Mouse (Mus musculus) midbrain, embryonic 14.5 days (tissue): Measurements from ENCODE around the gene Gm20388. TPM values are rescaled to one million over a fixed set of nuclear protein-coding genes. Genes with fewer than 3 reads are reported as not detected.

Experiments used
- ATAC-seq: fragments of 200-750 bp; cut with Nextera tagmentation; 2 replicates; pipeline ENCODE4 v1.8.0; 2017; ENCODE audit warnings: moderate number of reproducible peaks, moderate library complexity; ENCODE audit not compliant: low FRiP score, low TSS enrichment
- DNase-seq: peaks from one replicate; pipeline ENCODE4 v3.0.0-alpha.2; 2015
- H3K27ac ChIP-seq: fragments of 300-500 bp; sonication (generic); replicated peaks from 2 replicates; pipeline ENCODE4 v1.5.1; 2014; ENCODE audit warnings: mild to moderate bottlenecking, low read depth, low read length, moderate library complexity
- H3K27me3 ChIP-seq: fragments of 300-500 bp; sonication (generic); 2 replicates; pipeline ENCODE4 v1.6.1; 2014; ENCODE audit warnings: low read length, control low read depth, mixed read lengths; ENCODE audit not compliant: control insufficient read depth, insufficient read depth
- H3K36me3 ChIP-seq: fragments of 300-500 bp; sonication (generic); 2 replicates; pipeline ENCODE4 v1.6.1; 2014; ENCODE audit warnings: low read length, control low read depth; ENCODE audit not compliant: control insufficient read depth, insufficient read depth
- H3K4me1 ChIP-seq: fragments of 300-500 bp; sonication (generic); 2 replicates; pipeline ENCODE4 v1.6.1; 2014; ENCODE audit warnings: mild to moderate bottlenecking, antibody characterized with exemption, low read length, control low read depth; ENCODE audit not compliant: control insufficient read depth, insufficient read depth
- H3K4me2 ChIP-seq: fragments of 300-500 bp; sonication (generic); 2 replicates; pipeline ENCODE4 v1.6.1; 2014; ENCODE audit warnings: mild to moderate bottlenecking, low read length, moderate library complexity
- H3K4me3 ChIP-seq: fragments of 300-500 bp; sonication (generic); replicated peaks from 2 replicates; pipeline ENCODE4 v1.5.1; 2014; ENCODE audit warnings: low read depth, low read length
- H3K9ac ChIP-seq: fragments of 300-500 bp; sonication (generic); replicated peaks from 2 replicates; pipeline ENCODE4 v1.6.1; 2014; ENCODE audit warnings: mild to moderate bottlenecking, low read length, moderate library complexity
- H3K9me3 ChIP-seq: fragments of 300-500 bp; sonication (generic); 2 replicates; pipeline ENCODE4 v1.6.1; 2016; ENCODE audit warnings: low read length, control low read depth, mixed read lengths; ENCODE audit not compliant: control insufficient read depth
- WGBS: fragments of 180-500 bp; shearing (Covaris S2); extraction: QIAGEN DNeasy Blood & Tissue Kit; methylation state at CpG from one replicate; pipeline ENCODE4 v1.1.7; 2014; 5-methylcytosine and 5-hydroxymethylcytosine counted together
- polyA plus RNA-seq: library from polyadenylated mRNA; unstranded; fragments of >200 nt; fragmentation: Nextera tagmentation; extraction: Ambion mirVana; gene quantifications from 2 replicates; pipeline ENCODE4 v1.2.1, GENCODE M21; 2014

The Gm20388 gene
- polyA plus RNA-seq, 1 experiment from 2014 or later, result 4.1 TPM

DNA sequence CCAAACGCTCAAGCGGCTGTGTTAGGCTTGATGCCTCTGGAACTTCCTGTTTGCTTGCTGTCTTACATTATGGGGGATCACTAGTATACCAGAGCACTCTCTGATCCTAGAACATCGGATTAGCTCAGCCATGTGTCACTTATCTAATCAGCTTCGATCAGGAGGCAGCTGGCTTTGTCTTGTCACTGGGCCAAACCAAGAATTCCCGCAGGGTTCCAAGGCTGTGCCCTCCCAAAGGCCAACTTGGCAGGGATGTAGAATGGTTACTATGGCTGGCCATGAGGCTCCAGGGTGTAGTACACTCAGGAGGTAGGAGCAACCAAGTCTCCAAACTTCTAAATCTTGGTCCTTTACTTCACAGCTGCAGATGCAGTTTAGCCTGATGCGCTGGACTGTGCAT is 2656.1 kb downstream of the Gm20388 start:
- Histone ChIP-seq H3K4me1 (peaks cover 11% of the 10 kb centered on the region), H3K4me3 (peak overlapping the region; percentile 60), H3K27me3 (no peaks in the 10 kb centered on the region), H3K9me3 (no peaks in the 10 kb centered on the region), H3K36me3 (peaks cover 14% of the 10 kb centered on the region), H3K4me2 (peak overlapping the region; percentile 85), H3K27ac (peak overlapping the region; percentile 89), H3K9ac (peak overlapping the region; percentile 63)
- WGBS, result 16% methylated on average over 6 of the region's 6 CpGs
- DNase-seq (peak; percentile 26), ATAC-seq (no peak)

DNA sequence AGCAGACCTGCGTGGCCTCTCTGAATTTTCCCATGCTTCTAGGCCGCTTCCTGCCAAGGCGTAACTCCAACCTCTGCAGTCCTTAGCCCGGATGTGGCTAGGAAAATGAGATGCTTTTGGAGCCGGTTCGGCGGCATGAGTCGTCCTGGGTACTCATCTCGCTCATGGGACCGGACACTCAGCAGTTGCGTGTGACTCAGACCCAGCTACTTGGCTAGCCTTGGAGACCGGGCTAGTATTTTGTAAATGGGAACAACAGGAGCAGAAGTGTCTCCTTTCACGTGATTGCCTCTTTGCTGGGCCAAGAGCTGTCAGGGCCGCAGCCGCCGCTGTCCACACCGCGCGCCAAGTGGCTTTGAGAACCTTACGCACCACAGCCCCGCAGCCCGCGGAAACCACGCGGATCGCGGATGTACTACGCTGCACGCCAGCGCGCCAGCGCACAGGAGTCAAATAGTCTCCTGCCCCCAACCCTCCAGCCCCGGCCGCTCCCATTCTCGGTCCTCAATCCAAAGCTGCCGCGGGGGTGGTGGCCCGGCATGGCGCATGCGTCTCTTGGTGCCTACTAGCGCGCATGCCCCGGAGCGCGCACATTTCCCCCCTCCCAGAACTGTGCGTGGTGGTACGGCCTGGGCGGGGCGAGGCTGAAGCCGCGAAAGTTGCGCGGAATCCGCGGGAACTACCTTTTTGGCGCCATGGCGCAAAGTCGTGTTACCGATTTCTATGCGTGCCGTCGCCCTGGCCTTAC is 2656.9 kb downstream of the Gm20388 start, which contains the start of gene Cdt1:
Gene Cdt1, plus strand, starts transcription at position 655 of the 748 bp plus-strand sequence.
- H3K4me1 ChIP-seq, result peaks cover 11% of the 10 kb centered on the region
- H3K27me3 ChIP-seq, result no peaks in the 10 kb centered on the region
- peak; percentile 94 for ATAC-seq
- H3K36me3 ChIP-seq, result peaks cover 20% of the 10 kb centered on the region
- H3K4me2 ChIP-seq, result peak within 1 kb of the TSS; percentile 85
- DNase-seq, result peak; percentile 98
- no peaks in the 10 kb centered on the region for H3K9me3 ChIP-seq
- H3K9ac ChIP-seq, result peak within 1 kb of the TSS; percentile 67
- peak within 1 kb of the TSS; percentile 89 for H3K27ac ChIP-seq
- peak within 1 kb of the TSS; percentile 60 for H3K4me3 ChIP-seq
- WGBS, result under 1% methylated on average over 62 of the region's 62 CpGs

DNA sequence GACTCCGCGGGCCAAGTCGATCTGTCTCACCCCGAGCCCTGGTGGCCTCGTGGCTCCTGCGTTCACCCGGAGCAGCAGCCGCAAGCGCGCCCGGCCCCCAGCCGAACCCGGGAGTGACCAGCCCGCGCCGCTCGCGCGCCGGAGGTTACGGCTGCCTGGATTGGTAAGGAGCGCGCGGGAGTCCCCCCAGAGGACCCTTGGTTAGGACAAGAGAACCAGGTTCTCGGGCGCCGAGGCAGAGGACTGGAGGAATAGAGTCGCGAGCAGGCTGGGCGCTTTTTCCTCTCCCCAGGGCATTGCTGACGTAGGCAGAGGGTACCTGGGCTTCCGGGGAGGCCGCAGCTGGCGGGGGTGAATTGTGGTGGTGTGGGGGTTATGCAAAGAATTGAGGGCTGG is 2657.5 kb downstream of the Gm20388 start:
- H3K4me1 ChIP-seq, result peaks cover 11% of the 10 kb centered on the region
- H3K4me2 ChIP-seq, result peak overlapping the region; percentile 85
- DNase-seq (no peak), ATAC-seq (peak; percentile 49)
- peak overlapping the region; percentile 60 for H3K4me3 ChIP-seq
- peak overlapping the region; percentile 67 for H3K9ac ChIP-seq
- H3K27ac ChIP-seq, result peak overlapping the region; percentile 33
- WGBS, result under 1% methylated on average over 34 of the region's 34 CpGs
- H3K36me3 ChIP-seq, result peaks cover 21% of the 10 kb centered on the region
- no peaks in the 10 kb centered on the region for H3K27me3 ChIP-seq
- no peaks in the 10 kb centered on the region for H3K9me3 ChIP-seq

DNA sequence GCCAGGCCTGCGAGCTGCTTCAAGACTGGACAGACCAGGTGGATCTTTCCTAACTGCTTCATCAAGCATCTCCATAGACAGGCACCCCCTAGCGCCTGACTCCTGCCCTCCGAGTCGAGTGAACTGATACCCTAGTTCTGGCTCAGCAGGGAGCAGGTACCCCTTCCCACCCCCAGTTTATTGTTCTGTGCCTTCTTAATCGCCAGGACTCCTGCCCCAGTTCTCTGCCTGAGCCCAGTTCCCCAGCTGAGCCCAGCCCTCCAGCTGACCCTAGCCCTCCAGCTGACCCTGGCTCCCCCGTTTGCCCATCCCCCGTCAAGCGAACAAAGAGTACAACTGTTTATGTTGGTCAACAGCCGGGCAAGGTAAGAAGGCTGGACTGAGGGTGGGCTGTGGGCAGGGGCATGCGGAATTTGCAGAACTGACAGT is 2658.3 kb downstream of the Gm20388 start:
- no peaks in the 10 kb centered on the region for H3K9me3 ChIP-seq
- WGBS, result 14% methylated on average over 10 of the region's 10 CpGs
- DNase-seq, result no peak
- H3K4me3 ChIP-seq, result peak overlapping the region; percentile 60
- H3K27ac ChIP-seq, result no peak overlapping the region
- H3K36me3 ChIP-seq, result peaks cover 21% of the 10 kb centered on the region
- H3K4me1 ChIP-seq, result peaks cover 11% of the 10 kb centered on the region
- no peaks in the 10 kb centered on the region for H3K27me3 ChIP-seq
- H3K4me2 ChIP-seq, result peak overlapping the region; percentile 85
- ATAC-seq, result no peak
- peak overlapping the region; percentile 1; the same call in 1 of the 2 replicates for H3K9ac ChIP-seq

DNA sequence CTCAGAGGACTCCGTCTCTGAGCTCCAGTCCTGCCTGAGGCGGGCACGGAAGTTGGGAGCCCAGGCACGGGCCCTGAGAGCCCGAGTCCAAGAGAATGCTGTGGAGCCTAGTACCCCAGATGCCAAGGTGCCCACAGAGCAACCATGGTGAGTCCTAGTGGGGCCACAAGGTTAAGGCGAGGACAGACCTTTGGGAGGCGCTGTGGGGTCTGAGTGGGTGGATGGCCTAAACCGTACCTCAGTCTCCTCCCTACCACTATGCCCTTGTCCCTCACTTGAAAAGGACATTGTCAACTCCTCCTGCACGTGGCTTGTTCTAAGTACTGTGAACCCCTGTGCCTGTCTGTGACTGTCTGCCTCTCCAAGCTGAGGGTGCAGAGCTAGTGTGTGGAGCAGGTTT is 2658.7 kb downstream of the Gm20388 start:
- WGBS, result 72% methylated on average over 9 of the region's 9 CpGs

DNA sequence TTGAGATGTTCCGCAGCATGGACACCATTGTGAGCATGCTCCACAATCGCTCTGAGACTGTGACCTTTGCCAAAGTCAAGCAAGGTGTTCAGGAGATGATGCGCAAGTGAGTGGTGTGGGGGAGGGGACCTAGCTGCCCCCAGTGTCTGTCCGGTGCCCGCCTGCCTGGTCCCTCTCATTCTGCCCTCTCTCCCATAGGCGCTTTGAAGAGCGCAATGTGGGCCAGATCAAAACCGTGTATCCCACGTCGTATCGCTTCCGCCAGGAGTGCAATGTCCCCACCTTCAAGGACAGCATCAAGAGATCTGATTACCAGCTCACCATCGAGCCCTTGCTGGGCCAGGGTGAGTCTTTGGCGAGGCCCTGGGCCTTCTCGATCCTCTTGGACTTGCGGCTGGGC is 2659.4 kb downstream of the Gm20388 start:
- no peak overlapping the region for H3K27ac ChIP-seq
- DNase-seq (no peak), ATAC-seq (no peak)
- peaks cover 13% of the 10 kb centered on the region for H3K4me1 ChIP-seq
- H3K4me2 ChIP-seq, result no peak overlapping the region
- no peak overlapping the region for H3K4me3 ChIP-seq
- no peaks in the 10 kb centered on the region for H3K27me3 ChIP-seq
- H3K9ac ChIP-seq, result no peak overlapping the region
- no peaks in the 10 kb centered on the region for H3K9me3 ChIP-seq
- peaks cover 26% of the 10 kb centered on the region for H3K36me3 ChIP-seq
- 94% methylated on average over 16 of the region's 16 CpGs for WGBS

More for the DNA sequence above, 2658.7 kb downstream of the Gm20388 start:
- H3K36me3 ChIP-seq, result peaks cover 21% of the 10 kb centered on the region
- H3K4me2 ChIP-seq, result peak overlapping the region; percentile 85
- H3K4me1 ChIP-seq, result peaks cover 11% of the 10 kb centered on the region
- peak overlapping the region; percentile 1; the same call in 1 of the 2 replicates for H3K9ac ChIP-seq
- ATAC-seq (no peak), DNase-seq (no peak)
- H3K9me3 ChIP-seq, result no peaks in the 10 kb centered on the region
- peak overlapping the region; percentile 60; the same call in 1 of the 2 replicates for H3K4me3 ChIP-seq
- no peaks in the 10 kb centered on the region for H3K27me3 ChIP-seq
- no peak overlapping the region for H3K27ac ChIP-seq

DNA sequence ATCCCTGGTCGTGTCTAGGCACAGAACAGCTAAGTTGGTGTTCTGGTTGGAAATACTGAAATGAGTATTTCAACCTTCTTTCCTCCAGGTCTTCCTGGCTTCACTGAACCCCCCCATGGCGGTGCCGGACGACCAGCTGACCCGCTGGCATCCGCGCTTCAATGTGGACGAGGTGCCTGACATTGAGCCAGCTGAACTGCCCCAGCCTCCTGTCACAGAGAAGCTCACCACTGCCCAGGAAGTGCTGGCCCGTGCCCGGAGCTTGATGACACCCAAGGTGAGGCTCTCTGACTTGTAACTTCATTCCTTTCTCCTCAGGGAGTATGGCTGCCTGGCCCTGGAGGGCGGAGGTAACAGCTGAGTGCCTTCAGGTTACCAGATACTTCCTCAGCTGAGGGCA is 2660.5 kb downstream of the Gm20388 start:
- H3K4me2 ChIP-seq, result no peak overlapping the region
- H3K27me3 ChIP-seq, result no peaks in the 10 kb centered on the region
- H3K4me3 ChIP-seq, result no peak overlapping the region
- peaks cover 24% of the 10 kb centered on the region for H3K4me1 ChIP-seq
- ATAC-seq (no peak), DNase-seq (no peak)
- WGBS, result 92% methylated on average over 11 of the region's 11 CpGs
- peaks cover 26% of the 10 kb centered on the region for H3K36me3 ChIP-seq
- H3K27ac ChIP-seq, result no peak overlapping the region
- H3K9ac ChIP-seq, result no peak overlapping the region
- no peaks in the 10 kb centered on the region for H3K9me3 ChIP-seq

DNA sequence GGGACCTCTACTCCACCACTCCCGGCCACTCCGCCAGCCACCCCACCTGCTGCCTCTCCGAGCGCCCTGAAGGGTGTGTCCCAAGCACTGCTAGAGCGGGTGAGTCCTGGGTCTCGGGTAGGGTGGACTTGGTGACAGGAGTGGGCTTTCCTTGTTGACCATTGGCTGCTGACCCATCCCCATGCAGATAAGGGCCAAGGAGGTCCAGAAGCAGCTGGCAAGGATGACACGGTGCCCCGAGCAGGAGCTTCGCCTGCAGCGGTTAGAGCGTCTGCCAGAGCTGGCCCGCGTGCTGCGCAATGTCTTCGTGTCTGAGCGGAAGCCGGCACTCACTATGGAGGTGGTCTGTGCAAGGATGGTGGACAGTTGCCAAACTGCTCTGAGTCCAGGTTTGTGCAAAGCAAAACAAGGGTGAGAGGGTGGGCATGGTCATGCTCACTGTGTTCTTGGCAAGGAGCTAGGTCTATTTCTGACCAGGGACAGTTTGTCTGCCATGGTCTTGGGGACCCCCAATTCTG is 2661.2 kb downstream of the Gm20388 start:
- DNase-seq (no peak), ATAC-seq (no peak)
- Histone ChIP-seq H3K27me3 (no peaks in the 10 kb centered on the region), H3K9me3 (no peaks in the 10 kb centered on the region), H3K4me1 (peaks cover 21% of the 10 kb centered on the region), H3K9ac (no peak overlapping the region), H3K36me3 (peaks cover 26% of the 10 kb centered on the region), H3K4me3 (no peak overlapping the region), H3K4me2 (no peak overlapping the region), H3K27ac (no peak overlapping the region)
- 95% methylated on average over 17 of the region's 17 CpGs for WGBS

DNA sequence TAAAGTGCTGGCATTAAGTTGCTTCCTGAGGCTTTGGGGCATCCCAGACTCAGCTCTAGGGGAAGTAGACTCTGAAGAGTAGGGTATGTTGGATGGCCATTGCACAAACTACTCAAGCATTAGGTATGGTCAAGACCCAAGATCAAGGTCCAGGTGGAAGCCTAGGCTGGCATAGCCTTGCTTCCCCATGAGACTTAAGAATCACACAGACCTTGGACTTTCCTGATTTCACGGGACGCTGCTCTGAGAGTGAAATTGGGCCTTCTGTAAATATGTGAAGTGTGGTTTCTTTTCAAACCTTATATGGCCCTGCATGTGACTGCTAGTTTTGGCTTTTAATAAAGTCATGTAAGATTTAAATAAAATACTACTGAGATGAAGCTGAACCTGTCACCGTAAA is 2662.1 kb downstream of the Gm20388 start:
- no peak overlapping the region for H3K27ac ChIP-seq
- WGBS, result 94% methylated on average over 3 of the region's 3 CpGs

More for the DNA sequence above, 2662.1 kb downstream of the Gm20388 start:
- ATAC-seq, result no peak
- no peak overlapping the region for H3K4me3 ChIP-seq
- no peaks in the 10 kb centered on the region for H3K9me3 ChIP-seq
- H3K4me2 ChIP-seq, result no peak overlapping the region
- H3K4me1 ChIP-seq, result peaks cover 21% of the 10 kb centered on the region
- H3K27me3 ChIP-seq, result no peaks in the 10 kb centered on the region
- DNase-seq, result no peak
- H3K36me3 ChIP-seq, result peaks cover 26% of the 10 kb centered on the region
- no peak overlapping the region for H3K9ac ChIP-seq
